Mouse (Mus musculus) adrenal gland, adult 8-10 months (tissue): ENCODE data around the gene Rnf114. TPM values are rescaled to one million over a fixed set of nuclear protein-coding genes. Genes with fewer than 3 reads are reported as not detected.

Experiments
- DNase-seq: peaks from one replicate; pipeline ENCODE4 v3.0.0; 2022
- total RNA-seq, 4 experiments: library from RNA; stranded (reverse); gene quantifications; 2 replicates each; pipeline ENCODE4 v1.2.4; 2022

Gene Rnf114
- total RNA-seq, 4 experiments from 2014 or later = 74.5 to 110 (median 100) TPM

GRCm38 (mm10) chr2:167540477-167541110 is 48.1 kb downstream of the Rnf114 start:
- DNase-seq = no peak

- no peak for DNase-seq
Measured at GRCm38 (mm10) chr2:167541324-167541723, 48.9 kb downstream of the Rnf114 start.

GRCm38 (mm10) chr2:167541761-167542160 is 49.3 kb downstream of the Rnf114 start:
- DNase-seq = no peak

GRCm38 (mm10) chr2:167542361-167542760 is 49.9 kb downstream of the Rnf114 start:
- DNase-seq = no peak

- DNase-seq = peak; percentile 51
Measured at GRCm38 (mm10) chr2:167543121-167544003, 50.9 kb downstream of the Rnf114 start.

- no peak for DNase-seq
Measured at GRCm38 (mm10) chr2:167544004-167544356, 51.5 kb downstream of the Rnf114 start.

GRCm38 (mm10) chr2:167544456-167544855 is 52.0 kb downstream of the Rnf114 start:
- no peak for DNase-seq

- no peak for DNase-seq
Measured at GRCm38 (mm10) chr2:167546447-167547195, 54.2 kb downstream of the Rnf114 start.

GRCm38 (mm10) chr2:167547444-167547843 is 55.0 kb downstream of the Rnf114 start:
- no peak for DNase-seq

- DNase-seq = no peak
Measured at GRCm38 (mm10) chr2:167548961-167549360, 56.5 kb downstream of the Rnf114 start.

GRCm38 (mm10) chr2:167550341-167550854 is 58.0 kb downstream of the Rnf114 start:
- no peak for DNase-seq

- DNase-seq = no peak
Measured at GRCm38 (mm10) chr2:167551342-167551920, 59.0 kb downstream of the Rnf114 start.

GRCm38 (mm10) chr2:167552292-167552691 is 59.8 kb downstream of the Rnf114 start:
- DNase-seq = no peak

- peak; percentile 78 for DNase-seq
Measured at GRCm38 (mm10) chr2:167552927-167553402, 60.5 kb downstream of the Rnf114 start.

- DNase-seq = no peak
Measured at GRCm38 (mm10) chr2:167555766-167556165, 63.3 kb downstream of the Rnf114 start.

- DNase-seq = no peak
Measured at GRCm38 (mm10) chr2:167559413-167559812, 67.0 kb downstream of the Rnf114 start.

GRCm38 (mm10) chr2:167562101-167562500 is 69.7 kb downstream of the Rnf114 start:
- no peak for DNase-seq

- DNase-seq = no peak
Measured at GRCm38 (mm10) chr2:167563035-167563434, 70.6 kb downstream of the Rnf114 start.

- no peak for DNase-seq
Measured at GRCm38 (mm10) chr2:167563703-167564102, 71.3 kb downstream of the Rnf114 start.

GRCm38 (mm10) chr2:167564551-167565311 is 72.3 kb downstream of the Rnf114 start:
- no peak for DNase-seq

GRCm38 (mm10) chr2:167565312-167565656 is 72.8 kb downstream of the Rnf114 start:
- no peak for DNase-seq

GRCm38 (mm10) chr2:167565682-167566081 is 73.2 kb downstream of the Rnf114 start:
- DNase-seq = no peak
